Mouse (Mus musculus): ENCODE results near the gene Atp6ap2. TPM values are rescaled to one million over a fixed set of nuclear protein-coding genes. Genes with fewer than 3 reads are reported as not detected.

Gene Atp6ap2
- polyA plus RNA-seq (2014; fragmentation: Nextera tagmentation; extraction: Ambion mirVana) = 57.1 and 66.2 TPM in 2 replicates

DNA sequence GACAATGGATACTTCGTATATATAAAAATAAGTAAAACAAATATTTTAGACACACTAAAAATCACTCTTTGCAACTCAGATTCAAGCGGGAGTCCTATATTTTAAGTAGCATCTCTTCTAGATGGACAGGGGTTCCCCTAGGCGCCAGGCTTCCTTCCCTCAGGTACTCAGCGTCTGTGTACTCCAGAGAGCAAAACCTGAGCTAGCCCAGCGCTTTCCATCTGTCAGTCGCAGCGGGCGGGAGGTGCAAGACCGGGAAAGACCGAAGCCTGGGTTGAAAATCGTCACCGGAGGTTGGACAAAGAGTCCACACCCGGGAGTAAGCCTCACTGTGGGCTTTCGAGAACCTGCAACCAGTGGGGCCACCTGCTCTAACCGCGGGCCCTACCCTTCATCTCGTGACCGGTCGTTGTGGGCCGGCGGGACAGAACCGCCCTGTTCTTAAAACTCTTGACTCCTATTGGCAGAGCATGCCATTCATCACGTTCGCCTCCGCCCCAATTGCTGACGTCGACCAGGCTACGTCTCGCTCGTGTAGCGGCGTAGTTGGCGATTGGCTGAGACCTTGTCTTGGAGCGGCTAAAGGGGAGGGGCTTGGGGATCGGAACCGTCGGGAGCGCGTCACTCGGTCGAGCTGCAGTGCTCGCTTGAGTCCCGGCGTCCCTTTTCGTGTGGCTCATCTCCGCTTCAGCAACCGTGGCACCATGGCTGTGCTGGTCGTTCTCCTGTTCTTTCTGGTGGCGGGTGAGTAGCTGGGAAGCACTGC lies at the start of gene Atp6ap2:
Gene Atp6ap2, plus strand, starts transcription at position 610 of the 766 bp plus-strand sequence.
- peak; percentile 98 for ATAC-seq (ENCODE audit: insufficient number of reproducible peaks, insufficient read depth, low FRiP score, low read depth)
- 16% methylated on average over 48 of the region's 49 CpGs for WGBS
- peak within 1 kb of the TSS; percentile 72 for H3K4me3 ChIP-seq (ENCODE audit: control insufficient read depth in 1 of 2, insufficient read depth in 1 of 2, low read depth in 1 of 2, low read length in 2 of 2)
- H3K9ac ChIP-seq (ENCODE audit: low read length) = peak within 1 kb of the TSS; percentile 89
- H3K9me3 ChIP-seq (ENCODE audit: control insufficient read depth, low read length) = no peaks in the 10 kb centered on the region
- H3K4me1 ChIP-seq (ENCODE audit: control insufficient read depth in 2 of 2, insufficient read depth in 2 of 2, low read length in 2 of 2) = no peaks in the 10 kb centered on the region
- peak within 1 kb of the TSS; percentile 64 for H3K4me2 ChIP-seq (ENCODE audit: low read length)
- no peaks in the 10 kb centered on the region for H3K27me3 ChIP-seq (ENCODE audit: control insufficient read depth, insufficient read depth, low read length)
- H3K27ac ChIP-seq (replicated peaks in 1 of 2; ENCODE audit: control insufficient read depth in 1 of 2, insufficient read depth in 1 of 2, low read depth in 2 of 2, low read length in 2 of 2) = peak within 1 kb of the TSS; percentile 52 to 62; a peak in 2 of 4 replicates
- no peaks in the 10 kb centered on the region for H3K36me3 ChIP-seq (ENCODE audit: control insufficient read depth, insufficient read depth, low read length)

GRCm38 (mm10) chrX:12544417-12544816 lies 43.2 kb upstream of the Atp6ap2 start:
- Histone ChIP-seq H3K36me3 (ENCODE audit: control insufficient read depth, insufficient read depth, low read length) (no peaks in the 10 kb centered on the region), H3K4me1 (ENCODE audit: control insufficient read depth in 2 of 2, insufficient read depth in 2 of 2, low read length in 2 of 2) (no peaks in the 10 kb centered on the region), H3K4me2 (ENCODE audit: low read length) (no peak overlapping the region), H3K4me3 (ENCODE audit: control insufficient read depth in 1 of 2, insufficient read depth in 1 of 2, low read depth in 1 of 2, low read length in 2 of 2) (no peak overlapping the region), H3K9me3 (ENCODE audit: control insufficient read depth, low read length) (no peaks in the 10 kb centered on the region), H3K27me3 (ENCODE audit: control insufficient read depth, insufficient read depth, low read length) (no peaks in the 10 kb centered on the region), H3K27ac (replicated peaks in 1 of 2; ENCODE audit: control insufficient read depth in 1 of 2, insufficient read depth in 1 of 2, low read depth in 2 of 2, low read length in 2 of 2) (no peak overlapping the region), H3K9ac (ENCODE audit: low read length) (no peak overlapping the region)
- no peak for ATAC-seq (ENCODE audit: insufficient number of reproducible peaks, insufficient read depth, low FRiP score, low read depth)
- 75% methylated on average over 1 of the region's 1 CpGs for WGBS

DNA sequence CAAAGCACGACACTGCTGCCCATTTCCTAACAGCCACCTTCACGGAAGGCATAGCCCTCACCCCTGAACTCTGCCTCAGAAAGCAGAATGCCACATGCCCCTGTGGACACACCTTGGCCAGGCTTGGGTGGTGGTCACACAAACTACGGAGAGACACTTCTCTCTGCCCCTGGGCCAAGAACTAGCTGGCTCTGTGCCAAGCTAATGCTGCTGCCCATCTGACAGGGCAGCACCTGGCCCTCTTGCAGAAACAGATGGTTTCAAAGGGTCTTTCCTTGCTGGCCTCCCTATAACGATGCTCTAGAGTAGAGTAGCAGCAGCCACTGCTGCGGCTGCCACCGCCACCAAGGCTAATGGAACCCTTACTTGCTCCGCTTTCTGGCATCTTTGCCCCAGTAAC lies 30.5 kb upstream of the Atp6ap2 start:
- H3K4me2 ChIP-seq (ENCODE audit: low read length) = no peak overlapping the region
- ATAC-seq (ENCODE audit: insufficient number of reproducible peaks, insufficient read depth, low FRiP score, low read depth) = no peak
- H3K4me3 ChIP-seq (ENCODE audit: control insufficient read depth in 1 of 2, insufficient read depth in 1 of 2, low read depth in 1 of 2, low read length in 2 of 2) = no peak overlapping the region
- no peak overlapping the region for H3K27ac ChIP-seq (replicated peaks in 1 of 2; ENCODE audit: control insufficient read depth in 1 of 2, insufficient read depth in 1 of 2, low read depth in 2 of 2, low read length in 2 of 2)
- no peaks in the 10 kb centered on the region for H3K36me3 ChIP-seq (ENCODE audit: control insufficient read depth, insufficient read depth, low read length)
- no peaks in the 10 kb centered on the region for H3K4me1 ChIP-seq (ENCODE audit: control insufficient read depth in 2 of 2, insufficient read depth in 2 of 2, low read length in 2 of 2)
- no peaks in the 10 kb centered on the region for H3K27me3 ChIP-seq (ENCODE audit: control insufficient read depth, insufficient read depth, low read length)
- H3K9ac ChIP-seq (ENCODE audit: low read length) = no peak overlapping the region
- H3K9me3 ChIP-seq (ENCODE audit: control insufficient read depth, low read length) = no peaks in the 10 kb centered on the region
- WGBS = 71% methylated on average over 7 of the region's 7 CpGs

DNA sequence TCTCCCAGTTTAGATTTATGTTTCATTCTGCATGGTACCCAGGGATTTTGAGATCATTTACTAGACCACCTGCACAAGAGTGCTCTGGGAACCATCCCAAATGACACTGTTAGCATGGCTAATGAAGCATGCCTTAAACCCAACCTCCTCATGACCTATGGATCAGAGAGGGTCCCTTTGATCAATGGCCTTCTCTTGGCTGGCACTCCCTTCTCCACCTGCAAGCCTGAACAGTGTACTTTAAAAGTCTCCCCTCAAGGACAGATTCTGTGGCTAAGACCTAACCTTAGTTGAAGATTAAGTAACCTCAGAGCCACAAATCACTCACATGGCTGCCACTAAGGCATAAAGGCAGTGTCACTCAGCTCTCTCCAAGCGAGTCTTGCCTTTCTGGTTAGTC lies 16.2 kb upstream of the Atp6ap2 start:
- Histone ChIP-seq H3K4me2 (ENCODE audit: low read length) (no peak overlapping the region), H3K27me3 (ENCODE audit: control insufficient read depth, insufficient read depth, low read length) (no peaks in the 10 kb centered on the region), H3K4me3 (ENCODE audit: control insufficient read depth in 1 of 2, insufficient read depth in 1 of 2, low read depth in 1 of 2, low read length in 2 of 2) (no peak overlapping the region), H3K9ac (ENCODE audit: low read length) (no peak overlapping the region), H3K9me3 (ENCODE audit: control insufficient read depth, low read length) (no peaks in the 10 kb centered on the region), H3K4me1 (ENCODE audit: control insufficient read depth in 2 of 2, insufficient read depth in 2 of 2, low read length in 2 of 2) (no peaks in the 10 kb centered on the region), H3K36me3 (ENCODE audit: control insufficient read depth, insufficient read depth, low read length) (no peaks in the 10 kb centered on the region), H3K27ac (replicated peaks in 1 of 2; ENCODE audit: control insufficient read depth in 1 of 2, insufficient read depth in 1 of 2, low read depth in 2 of 2, low read length in 2 of 2) (no peak overlapping the region)
- ATAC-seq (ENCODE audit: insufficient number of reproducible peaks, insufficient read depth, low FRiP score, low read depth) = no peak
- 76% methylated on average over 1 of the region's 1 CpGs for WGBS

- WGBS = 64% methylated on average over 3 of the region's 3 CpGs
- ATAC-seq (ENCODE audit: insufficient number of reproducible peaks, insufficient read depth, low FRiP score, low read depth) = no peak
- H3K36me3 ChIP-seq (ENCODE audit: control insufficient read depth, insufficient read depth, low read length) = no peaks in the 10 kb centered on the region
- no peak overlapping the region for H3K27ac ChIP-seq (replicated peaks in 1 of 2; ENCODE audit: control insufficient read depth in 1 of 2, insufficient read depth in 1 of 2, low read depth in 2 of 2, low read length in 2 of 2)
- H3K9ac ChIP-seq (ENCODE audit: low read length) = no peak overlapping the region
- H3K4me1 ChIP-seq (ENCODE audit: control insufficient read depth in 2 of 2, insufficient read depth in 2 of 2, low read length in 2 of 2) = no peaks in the 10 kb centered on the region
- no peak overlapping the region for H3K4me3 ChIP-seq (ENCODE audit: control insufficient read depth in 1 of 2, insufficient read depth in 1 of 2, low read depth in 1 of 2, low read length in 2 of 2)
- no peak overlapping the region for H3K4me2 ChIP-seq (ENCODE audit: low read length)
- H3K9me3 ChIP-seq (ENCODE audit: control insufficient read depth, low read length) = no peaks in the 10 kb centered on the region
- no peaks in the 10 kb centered on the region for H3K27me3 ChIP-seq (ENCODE audit: control insufficient read depth, insufficient read depth, low read length)
Measured at GRCm38 (mm10) chrX:12577936-12578335, 9.7 kb upstream of the Atp6ap2 start.

DNA sequence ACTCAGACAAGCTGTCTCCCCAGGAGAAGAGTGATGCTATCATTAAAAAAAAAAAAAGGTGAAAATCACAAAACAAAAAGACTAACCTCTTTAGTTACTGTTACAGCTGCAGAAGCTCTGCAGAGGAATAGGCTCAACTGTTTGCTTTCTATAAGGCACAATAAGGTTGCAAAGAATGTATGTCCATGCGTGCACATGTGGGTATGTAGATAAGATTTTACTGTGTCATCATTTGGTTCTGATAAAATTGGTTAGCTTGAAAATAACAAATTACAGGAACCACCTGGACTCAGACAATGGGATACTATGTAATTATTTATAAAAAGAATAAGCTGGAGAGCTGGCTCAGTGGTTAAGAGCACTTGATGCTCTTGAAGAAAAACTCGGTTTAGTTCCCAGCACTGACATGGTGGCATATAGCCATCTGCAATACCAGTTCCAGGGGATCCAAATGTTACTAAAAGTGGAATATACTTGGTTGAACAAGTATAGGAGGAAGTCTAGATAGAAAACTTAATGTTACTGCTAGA lies 9.2 kb upstream of the Atp6ap2 start:
- Histone ChIP-seq H3K4me3 (ENCODE audit: control insufficient read depth in 1 of 2, insufficient read depth in 1 of 2, low read depth in 1 of 2, low read length in 2 of 2) (no peak overlapping the region), H3K36me3 (ENCODE audit: control insufficient read depth, insufficient read depth, low read length) (no peaks in the 10 kb centered on the region), H3K4me1 (ENCODE audit: control insufficient read depth in 2 of 2, insufficient read depth in 2 of 2, low read length in 2 of 2) (no peaks in the 10 kb centered on the region), H3K9ac (ENCODE audit: low read length) (no peak overlapping the region), H3K9me3 (ENCODE audit: control insufficient read depth, low read length) (no peaks in the 10 kb centered on the region), H3K27ac (replicated peaks in 1 of 2; ENCODE audit: control insufficient read depth in 1 of 2, insufficient read depth in 1 of 2, low read depth in 2 of 2, low read length in 2 of 2) (no peak overlapping the region), H3K27me3 (ENCODE audit: control insufficient read depth, insufficient read depth, low read length) (no peaks in the 10 kb centered on the region), H3K4me2 (ENCODE audit: low read length) (no peak overlapping the region)
- 63% methylated on average over 2 of the region's 2 CpGs for WGBS
- ATAC-seq (ENCODE audit: insufficient number of reproducible peaks, insufficient read depth, low FRiP score, low read depth) = no peak

- H3K9me3 ChIP-seq (ENCODE audit: control insufficient read depth, low read length) = no peaks in the 10 kb centered on the region
- 81% methylated on average over 5 of the region's 5 CpGs for WGBS
- H3K27me3 ChIP-seq (ENCODE audit: control insufficient read depth, insufficient read depth, low read length) = no peaks in the 10 kb centered on the region
- no peak overlapping the region for H3K27ac ChIP-seq (replicated peaks in 1 of 2; ENCODE audit: control insufficient read depth in 1 of 2, insufficient read depth in 1 of 2, low read depth in 2 of 2, low read length in 2 of 2)
- H3K36me3 ChIP-seq (ENCODE audit: control insufficient read depth, insufficient read depth, low read length) = no peaks in the 10 kb centered on the region
- no peak for ATAC-seq (ENCODE audit: insufficient number of reproducible peaks, insufficient read depth, low FRiP score, low read depth)
- no peaks in the 10 kb centered on the region for H3K4me1 ChIP-seq (ENCODE audit: control insufficient read depth in 2 of 2, insufficient read depth in 2 of 2, low read length in 2 of 2)
- no peak overlapping the region for H3K4me2 ChIP-seq (ENCODE audit: low read length)
- H3K9ac ChIP-seq (ENCODE audit: low read length) = no peak overlapping the region
- H3K4me3 ChIP-seq (ENCODE audit: control insufficient read depth in 1 of 2, insufficient read depth in 1 of 2, low read depth in 1 of 2, low read length in 2 of 2) = no peak overlapping the region
Measured at GRCm38 (mm10) chrX:12583261-12583660, 4.3 kb upstream of the Atp6ap2 start.

Data from heart, embryonic 14.5 days (tissue).